Mouse (Mus musculus) A20 (cell line): ENCODE measurements around the gene Tk1.
A peak's percentile ranks its signal among the peaks of the same experiment; 100 is the strongest.

ENCODE experiments used
- DNase-seq: peaks from one replicate; pipeline ENCODE4 v3.0.0-alpha.2; 2011; ENCODE audit warnings: low read depth, low spot score

The Tk1 gene

DNA sequence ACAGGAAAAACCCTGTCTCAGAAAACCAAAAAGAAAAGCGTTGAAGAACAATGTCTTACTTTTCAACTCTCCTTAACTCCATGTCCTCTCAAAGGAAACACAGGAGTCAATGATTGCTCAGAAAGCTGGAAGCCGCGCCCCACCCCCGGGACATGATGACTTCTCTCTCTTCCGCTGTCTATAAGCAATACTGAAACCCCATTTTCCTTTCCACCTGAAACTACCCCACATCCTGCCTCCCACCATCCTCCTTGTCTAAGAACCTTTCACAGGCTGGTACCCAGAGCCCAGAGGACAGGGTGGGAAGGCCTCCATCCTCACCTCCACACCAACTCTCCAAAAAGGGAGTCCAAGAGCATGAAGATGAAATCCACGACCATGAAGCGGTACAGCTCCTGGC lies 53.5 kb downstream of the Tk1 start:
- no peak for DNase-seq

DNA sequence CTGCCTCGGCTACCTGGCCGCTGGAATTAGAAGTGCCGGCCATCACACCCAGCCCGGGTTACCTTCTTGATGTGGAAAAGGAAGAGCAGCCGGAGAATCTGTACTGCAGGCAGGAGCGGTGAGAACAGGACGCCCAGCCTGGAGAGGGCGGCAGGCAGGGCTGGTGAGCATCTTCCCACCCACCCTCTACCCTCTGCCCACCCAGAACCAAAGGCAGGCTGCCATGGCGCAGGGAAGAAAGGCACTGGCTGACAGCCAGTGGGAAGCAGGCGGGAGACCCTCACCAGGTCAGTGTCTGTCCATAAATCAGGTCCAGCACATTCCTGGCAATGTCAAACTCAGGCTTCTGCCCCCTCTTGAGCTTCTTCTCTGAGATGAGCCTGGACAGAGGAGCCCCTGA lies 55.5 kb downstream of the Tk1 start:
- DNase-seq: no peak

DNA sequence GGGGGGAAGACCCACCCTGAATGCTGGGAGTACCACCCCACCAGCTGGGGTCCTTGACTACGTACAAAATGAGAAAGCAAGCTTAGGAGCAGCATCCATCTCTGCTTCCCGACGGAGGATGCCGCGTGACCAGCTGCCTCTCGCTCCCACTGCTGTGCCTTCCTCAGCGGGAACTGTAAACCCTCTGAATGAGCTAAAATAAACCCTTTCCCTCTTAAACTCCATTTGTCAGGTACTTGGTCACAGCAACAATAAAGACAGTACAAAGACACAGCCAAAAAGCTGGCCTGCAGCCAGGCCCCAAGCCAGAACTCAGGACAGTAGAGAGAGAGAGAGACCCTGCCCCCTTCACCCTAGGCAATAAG lies 56.2 kb downstream of the Tk1 start:
- DNase-seq: no peak

DNA sequence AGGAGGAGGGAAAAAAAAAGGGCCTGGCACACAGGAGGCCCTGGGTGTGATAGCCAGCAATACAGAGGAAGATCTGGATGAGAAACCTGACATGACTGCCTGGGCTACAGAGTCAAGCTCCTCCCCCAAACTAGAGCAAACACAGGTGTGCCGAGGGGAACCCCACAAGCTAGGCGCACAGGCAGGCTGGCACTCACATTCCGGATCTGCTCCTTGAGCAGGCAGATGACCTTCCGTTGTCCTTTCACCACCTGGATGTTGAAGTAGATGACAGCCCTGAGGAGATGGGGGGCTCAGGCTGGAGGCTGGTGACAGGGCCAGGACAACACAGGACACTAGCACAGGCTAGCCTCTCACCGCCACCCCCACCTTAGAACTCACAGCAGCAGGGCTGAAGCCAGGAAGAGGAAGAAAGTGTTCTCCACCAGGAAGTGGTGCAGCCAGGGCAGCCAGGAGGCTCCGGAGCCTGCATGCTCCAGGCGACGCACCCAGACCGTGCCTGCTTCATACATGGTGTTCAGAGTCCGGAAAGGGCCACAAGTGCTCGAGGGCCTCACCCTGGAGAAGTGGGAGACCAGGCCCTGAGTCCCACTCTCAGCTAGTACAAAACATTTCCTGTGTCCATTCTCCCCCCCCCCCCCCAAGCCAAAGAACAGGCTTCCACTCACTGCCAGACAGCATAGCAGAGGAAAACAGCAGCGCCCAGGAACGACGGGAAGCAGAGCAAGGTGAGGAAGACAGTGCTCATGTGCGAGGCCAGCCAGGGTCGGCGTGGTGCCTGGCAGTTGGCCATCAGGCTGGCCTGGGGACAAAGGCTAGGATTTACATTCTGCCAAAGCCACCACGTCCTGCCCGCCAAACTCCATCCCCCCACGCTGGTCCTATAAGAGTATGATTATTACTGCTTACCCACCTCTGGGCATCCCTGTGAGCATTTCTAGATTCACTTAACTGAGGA lies 56.9 kb downstream of the Tk1 start:
- DNase-seq: peak; percentile 94

DNA sequence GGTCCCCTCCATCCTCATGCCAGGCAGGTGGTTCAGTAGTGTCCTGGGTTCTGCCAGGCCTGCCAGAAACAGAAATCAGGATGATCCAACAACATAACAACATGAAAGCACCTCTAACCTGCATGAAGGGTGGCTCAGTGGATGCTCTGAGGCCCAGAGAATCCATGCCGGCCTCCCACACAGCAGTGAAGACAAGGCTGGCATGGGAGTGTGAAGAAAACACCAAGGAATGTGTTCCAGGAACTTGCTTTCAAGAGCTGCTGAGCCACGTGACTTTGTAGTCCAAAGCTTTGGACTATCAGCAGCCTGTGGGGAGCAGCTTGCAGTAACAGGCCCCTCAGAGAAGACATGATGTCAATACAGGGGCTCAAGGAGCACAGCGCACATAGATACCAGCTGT lies 59.6 kb downstream of the Tk1 start:
- no peak for DNase-seq
